Mouse (Mus musculus) lung, embryonic 14.5 days (tissue): ENCODE data around the gene Olfr70. TPM values are rescaled to one million over a fixed set of nuclear protein-coding genes. Genes with fewer than 3 reads are reported as not detected.

Experiments
- ATAC-seq: fragments of 200-750 bp; cut with Nextera tagmentation; 2 replicates; pipeline ENCODE4 v1.8.0; 2017; ENCODE audit warnings: mild to moderate bottlenecking, moderate TSS enrichment, moderate library complexity; ENCODE audit not compliant: insufficient read depth
- DNase-seq: peaks from one replicate; pipeline ENCODE4 v3.0.0-alpha.2; 2015
- H3K27ac ChIP-seq: fragments of 300-500 bp; sonication (generic); 2 replicates; pipeline ENCODE4 v1.5.1; 2014; ENCODE audit warnings: low read depth, mild to moderate bottlenecking, moderate library complexity
- H3K27me3 ChIP-seq: fragments of 300-500 bp; sonication (generic); 2 replicates; pipeline ENCODE4 v1.6.1; 2014; ENCODE audit warnings: low read length, control low read depth; ENCODE audit not compliant: insufficient read depth
- H3K36me3 ChIP-seq: fragments of 300-500 bp; sonication (generic); 2 replicates; pipeline ENCODE4 v1.6.1; 2014; ENCODE audit warnings: control low read depth; ENCODE audit not compliant: insufficient read depth
- H3K4me1 ChIP-seq: fragments of 300-500 bp; sonication (generic); 2 replicates; pipeline ENCODE4 v1.6.1; 2014; ENCODE audit warnings: antibody characterized with exemption, control low read depth; ENCODE audit not compliant: insufficient read depth
- H3K4me2 ChIP-seq: fragments of 300-500 bp; sonication (generic); 2 replicates; pipeline ENCODE4 v1.6.1; 2014; ENCODE audit warnings: mild to moderate bottlenecking
- H3K4me3 ChIP-seq: fragments of 300-500 bp; sonication (generic); 2 replicates; pipeline ENCODE4 v1.5.1; 2014; ENCODE audit warnings: low read depth, low read length
- H3K9ac ChIP-seq: fragments of 300-500 bp; sonication (generic); 2 replicates; pipeline ENCODE4 v1.6.1; 2014
- H3K9me3 ChIP-seq: fragments of 300-500 bp; sonication (generic); 2 replicates; pipeline ENCODE4 v1.6.1; 2016; ENCODE audit warnings: low read depth, low read length, control low read depth
- CTCF ChIP-seq: IDR thresholded peaks from 2 replicates; pipeline ENCODE4 v1.5.1; 2016; ENCODE audit warnings: antibody characterized with exemption, low read depth
- WGBS: fragments of 180-500 bp; shearing (Covaris S2); extraction: QIAGEN DNeasy Blood & Tissue Kit; methylation state at CpG from one replicate; pipeline ENCODE4 v1.1.7; 2014; 5-methylcytosine and 5-hydroxymethylcytosine counted together
- polyA plus RNA-seq: library from polyadenylated mRNA; unstranded; fragments of >200 nt; fragmentation: Nextera tagmentation; extraction: Ambion mirVana; gene quantifications from 2 replicates; pipeline ENCODE4 v1.2.1, GENCODE M21; 2014

The Olfr70 gene
- polyA plus RNA-seq, 1 experiment from 2014 or later, result not detected

DNA sequence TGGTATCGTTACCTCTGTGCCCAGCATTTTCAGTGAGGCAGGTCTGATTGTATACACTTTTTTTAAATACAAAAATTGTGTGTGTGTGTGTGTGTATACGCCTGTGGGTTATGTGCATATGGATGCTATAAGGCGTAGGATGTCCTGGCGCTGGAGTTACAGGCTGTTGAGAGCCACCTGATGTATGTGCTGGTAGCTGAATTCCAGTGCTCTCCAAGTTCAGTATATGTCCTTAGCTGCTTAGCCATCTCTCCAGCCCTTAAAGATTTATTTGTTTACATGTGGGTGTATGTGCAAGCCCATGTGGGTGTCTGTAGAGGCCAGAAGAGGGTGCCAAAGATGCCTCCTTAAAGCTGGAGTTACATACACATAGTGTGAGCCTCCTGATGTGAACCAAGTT is 43.5 kb downstream of the Olfr70 start:
- DNase-seq (peak; percentile 8), ATAC-seq (no peak)
- no peak overlapping the region for H3K27ac ChIP-seq
- peak overlapping the region; percentile 89 for H3K4me2 ChIP-seq
- no peaks in the 10 kb centered on the region for H3K4me1 ChIP-seq
- no peaks in the 10 kb centered on the region for H3K36me3 ChIP-seq
- peaks cover 1% of the 10 kb centered on the region; the same call in 1 of the 2 replicates for H3K27me3 ChIP-seq
- H3K9ac ChIP-seq, result no peak overlapping the region
- WGBS, result 50% methylated on average over 4 of the region's 4 CpGs
- peak overlapping the region; percentile 79 for H3K4me3 ChIP-seq
- no peaks in the 10 kb centered on the region for H3K9me3 ChIP-seq
- no peak for TF ChIP-seq CTCF

DNA sequence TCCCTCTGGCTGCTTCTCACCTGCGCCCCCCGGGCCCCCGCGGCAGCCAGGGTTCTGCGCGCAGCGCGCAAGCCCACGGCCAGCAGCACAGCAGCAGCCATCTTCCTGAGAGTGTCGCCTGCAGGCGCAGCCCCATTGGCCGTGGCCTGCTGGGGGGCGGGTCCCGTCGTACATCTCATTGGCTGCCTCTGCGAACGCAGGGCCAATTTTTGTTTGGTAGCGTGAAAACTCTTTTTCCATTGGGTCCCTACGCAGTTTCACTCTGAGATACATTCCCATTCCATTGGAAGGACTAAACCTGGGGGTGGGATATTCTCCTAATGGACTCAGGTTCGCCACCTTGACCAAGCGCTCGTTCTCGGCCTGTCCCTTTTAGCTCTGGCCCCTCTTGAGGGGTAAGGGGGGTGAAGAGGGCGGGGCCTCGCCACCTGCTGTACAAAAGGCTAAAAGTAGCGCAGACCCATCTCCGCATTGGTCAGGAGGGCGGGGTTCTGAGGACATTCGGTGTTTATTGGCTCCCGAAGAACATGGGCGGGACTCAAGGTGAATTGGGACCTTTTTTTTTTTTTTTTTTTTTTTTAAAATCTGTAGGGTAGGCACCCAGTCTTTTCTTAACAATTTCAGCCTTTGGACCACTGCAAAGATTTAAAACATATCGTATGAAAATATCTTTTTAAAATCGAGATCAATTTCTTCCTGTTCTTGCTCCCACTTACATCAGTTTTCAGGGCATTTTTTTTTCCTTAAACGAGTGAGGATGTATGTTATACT is 44.1 kb downstream of the Olfr70 start, which contains the start of gene Hint2:
Gene Hint2, minus strand, starts transcription at position 128 of the 771 bp plus-strand sequence.
- 0 out of 2 replicates have a peak, but pooled peaks have one; percentile 3 for TF ChIP-seq CTCF
- peak; percentile 98 for ATAC-seq
- peak within 1 kb of the TSS; percentile 89 for H3K4me2 ChIP-seq
- H3K27me3 ChIP-seq, result no peaks in the 10 kb centered on the region
- H3K27ac ChIP-seq, result peak within 1 kb of the TSS; percentile 85
- no peaks in the 10 kb centered on the region for H3K36me3 ChIP-seq
- H3K4me1 ChIP-seq, result no peaks in the 10 kb centered on the region
- peak; percentile 98 for DNase-seq
- H3K4me3 ChIP-seq, result peak within 1 kb of the TSS; percentile 79
- H3K9me3 ChIP-seq, result no peaks in the 10 kb centered on the region
- 1% methylated on average over 34 of the region's 34 CpGs for WGBS
- H3K9ac ChIP-seq, result peak within 1 kb of the TSS; percentile 80

DNA sequence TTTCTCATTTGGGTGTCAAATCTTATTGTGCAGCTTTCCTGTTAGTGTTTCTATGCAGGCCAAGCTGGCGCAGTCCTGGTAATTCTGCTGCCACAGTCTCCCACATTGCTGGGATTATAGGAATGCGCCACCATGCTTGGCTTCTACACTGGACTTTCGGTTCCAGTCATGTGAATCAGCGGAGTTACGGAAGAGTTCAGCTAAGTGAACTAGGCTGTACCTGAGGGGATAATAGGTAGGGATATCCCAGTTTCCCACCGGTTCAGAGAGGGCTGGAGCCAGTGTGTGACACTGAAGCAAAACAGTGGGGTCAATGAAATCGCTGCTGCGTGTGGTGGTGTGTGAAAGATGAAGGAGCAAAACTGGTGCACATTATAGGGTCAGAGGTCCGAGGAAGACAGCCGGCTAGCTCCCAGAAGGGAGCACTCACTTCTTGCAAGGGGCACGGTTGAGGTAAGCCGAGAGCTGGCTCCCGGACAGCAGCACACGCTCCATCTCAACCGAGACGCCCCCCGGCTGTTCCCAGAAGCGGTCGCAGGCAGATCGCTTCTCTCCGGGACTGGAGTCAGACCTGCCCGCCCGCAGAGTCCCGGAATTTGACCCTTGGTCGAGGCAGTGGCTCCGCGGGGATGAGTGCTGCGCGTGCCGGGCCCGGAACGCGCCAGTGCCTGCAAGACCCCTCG is 44.8 kb downstream of the Olfr70 start:
- H3K4me3 ChIP-seq, result peak overlapping the region; percentile 79
- H3K4me1 ChIP-seq, result no peaks in the 10 kb centered on the region
- no peaks in the 10 kb centered on the region for H3K27me3 ChIP-seq
- DNase-seq (no peak), ATAC-seq (no peak)
- peak overlapping the region; percentile 85 for H3K27ac ChIP-seq
- no peaks in the 10 kb centered on the region for H3K36me3 ChIP-seq
- no peak for TF ChIP-seq CTCF
- peak overlapping the region; percentile 89 for H3K4me2 ChIP-seq
- H3K9ac ChIP-seq, result peak overlapping the region; percentile 80
- WGBS, result 5% methylated on average over 34 of the region's 34 CpGs
- no peaks in the 10 kb centered on the region for H3K9me3 ChIP-seq

DNA sequence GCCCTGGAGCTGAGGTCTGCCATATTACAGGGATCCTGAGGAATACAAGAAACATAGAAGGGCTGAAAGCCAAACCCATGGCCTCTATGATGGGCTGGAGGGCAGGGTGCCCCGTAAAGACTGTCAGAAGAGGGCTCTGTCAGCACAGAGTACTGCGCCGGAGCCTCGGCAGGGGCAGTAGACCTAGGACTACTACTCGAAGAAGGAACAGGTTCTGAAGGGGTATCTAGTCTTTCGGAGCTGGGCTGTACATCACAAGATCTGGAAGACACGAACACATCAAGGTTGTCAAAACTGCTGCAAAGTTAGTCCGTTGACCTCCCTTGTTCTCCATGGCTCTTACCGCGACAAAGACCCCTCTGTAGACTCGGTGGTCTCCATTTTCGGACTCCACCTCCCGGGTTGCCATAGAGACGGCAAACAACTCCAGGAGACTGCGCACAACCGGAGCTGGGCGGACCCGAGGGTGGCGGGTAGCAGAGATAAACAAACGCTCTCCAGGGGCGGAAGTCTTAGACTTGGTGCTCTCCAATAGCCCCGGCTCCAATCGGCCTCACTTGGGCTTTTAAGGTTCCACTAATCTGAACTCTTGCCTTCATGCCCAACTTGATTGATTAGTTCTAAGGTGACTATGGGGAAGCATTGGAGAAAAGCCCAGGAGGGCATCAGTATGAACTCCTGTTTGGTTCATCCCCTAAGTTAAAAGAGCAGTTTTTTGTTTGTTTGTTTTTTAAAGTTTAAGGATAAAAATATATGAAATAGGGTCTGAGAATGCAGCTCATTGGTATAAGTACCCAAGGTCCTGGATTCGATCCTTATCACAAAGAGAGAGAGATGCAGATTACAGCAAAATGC is 47.2 kb downstream of the Olfr70 start, which contains the start of gene Spag8:
Gene Spag8, minus strand, starts transcription at position 434 of the 855 bp plus-strand sequence.
- H3K4me2 ChIP-seq, result peak within 1 kb of the TSS; percentile 55
- WGBS, result 12% methylated on average over 24 of the region's 24 CpGs
- 0 out of 2 replicates have a peak, but pooled peaks cover 8% of the 10 kb centered on the region for H3K36me3 ChIP-seq
- ATAC-seq (0 out of 2 replicates have a peak, but pooled peaks have one; percentile 30), DNase-seq (peak; percentile 78)
- peaks cover 5% of the 10 kb centered on the region; the same call in 1 of the 2 replicates for H3K9me3 ChIP-seq
- H3K4me1 ChIP-seq, result no peaks in the 10 kb centered on the region
- TF ChIP-seq CTCF, result no peak
- no peaks in the 10 kb centered on the region for H3K27me3 ChIP-seq
- H3K4me3 ChIP-seq, result peak within 1 kb of the TSS; percentile 29
- H3K9ac ChIP-seq, result no peak within 1 kb of the TSS
- H3K27ac ChIP-seq, result no peak within 1 kb of the TSS

DNA sequence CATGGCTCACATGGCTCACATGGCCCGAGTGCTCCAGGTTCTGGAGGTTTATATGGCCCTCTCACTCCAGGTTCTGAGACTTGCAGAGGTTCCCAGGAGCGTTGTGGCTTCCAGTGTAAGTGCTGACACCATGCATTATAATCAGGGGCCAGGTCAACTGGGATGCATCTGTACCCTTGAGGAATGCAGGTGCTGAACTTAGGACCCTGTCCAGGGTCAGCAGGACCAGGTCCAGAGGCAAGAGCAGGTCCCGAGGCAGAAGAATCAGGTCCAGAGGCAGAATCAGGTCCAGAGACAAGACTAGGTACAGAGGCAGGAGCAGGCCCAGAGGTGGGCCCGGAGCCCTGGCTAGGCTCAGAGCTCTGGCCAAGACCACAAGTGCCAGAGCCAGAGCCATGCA is 47.9 kb downstream of the Olfr70 start:
- Histone ChIP-seq H3K27ac (no peak overlapping the region), H3K4me2 (peak overlapping the region; percentile 55), H3K4me3 (peak overlapping the region; percentile 29; the same call in 1 of the 2 replicates), H3K9me3 (peaks cover 5% of the 10 kb centered on the region; the same call in 1 of the 2 replicates), H3K27me3 (no peaks in the 10 kb centered on the region), H3K4me1 (no peaks in the 10 kb centered on the region), H3K36me3 (0 out of 2 replicates have a peak, but pooled peaks cover 8% of the 10 kb centered on the region), H3K9ac (no peak overlapping the region)
- no peak for TF ChIP-seq CTCF
- WGBS, result 90% methylated on average over 4 of the region's 4 CpGs
- ATAC-seq (no peak), DNase-seq (no peak)

DNA sequence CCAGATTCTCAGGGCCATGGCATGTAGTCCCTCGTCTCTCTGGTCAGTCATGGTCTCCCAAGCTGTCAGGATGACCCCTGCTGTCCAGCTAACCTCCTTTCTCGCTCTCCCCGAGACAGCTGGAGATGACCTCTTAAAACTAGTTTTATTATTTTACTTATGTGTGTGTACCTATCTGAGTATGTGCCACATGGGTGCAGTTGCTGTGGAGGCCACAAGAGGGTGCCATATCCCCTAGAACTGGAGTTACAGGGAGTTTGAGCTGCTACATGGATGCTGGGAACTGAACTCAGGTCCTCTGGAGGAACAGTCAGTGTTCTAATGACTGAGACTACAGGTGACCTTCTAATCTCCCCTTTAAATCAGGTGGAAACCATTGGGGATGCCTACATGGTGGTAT is 50.8 kb downstream of the Olfr70 start:
- TF ChIP-seq CTCF, result peak; percentile 35
- 92% methylated on average over 3 of the region's 3 CpGs for WGBS
- no peak overlapping the region for H3K4me2 ChIP-seq
- no peak overlapping the region for H3K4me3 ChIP-seq
- H3K9ac ChIP-seq, result no peak overlapping the region
- no peaks in the 10 kb centered on the region for H3K27me3 ChIP-seq
- H3K9me3 ChIP-seq, result peaks cover 5% of the 10 kb centered on the region; the same call in 1 of the 2 replicates
- DNase-seq (no peak), ATAC-seq (no peak)
- peaks cover 8% of the 10 kb centered on the region; the same call in 1 of the 2 replicates for H3K36me3 ChIP-seq
- no peak overlapping the region for H3K27ac ChIP-seq
- no peaks in the 10 kb centered on the region for H3K4me1 ChIP-seq

Other genes starting within 250 kb of the Olfr70 start
- 3.2 TPM in 2 replicates for gene Cd72, start 246.2 kb downstream of the Olfr70 start, polyA plus RNA-seq
- not detected in 2 replicates for gene Sit1, start 217.1 kb downstream of the Olfr70 start, polyA plus RNA-seq
- gene Ccdc107, start 207.9 kb downstream of the Olfr70 start, polyA plus RNA-seq, result 61.4 and 70.8 TPM in 2 replicates
- 42.5 and 51.8 TPM in 2 replicates for gene Arhgef39, start 201.1 kb downstream of the Olfr70 start, polyA plus RNA-seq
- gene Car9, start 193.8 kb downstream of the Olfr70 start, polyA plus RNA-seq, result 3.7 and 4.5 TPM in 2 replicates
- 185 and 194 TPM in 2 replicates for gene Tpm2, start 177.0 kb downstream of the Olfr70 start, polyA plus RNA-seq
- gene Creb3, start 138.5 kb downstream of the Olfr70 start, polyA plus RNA-seq, result 47.2 and 52.8 TPM in 2 replicates
- 84.9 and 93.8 TPM in 2 replicates for gene Tln1, start 138.1 kb downstream of the Olfr70 start, polyA plus RNA-seq
- gene Rgp1, start 122.1 kb downstream of the Olfr70 start, polyA plus RNA-seq, result 28.2 and 31.9 TPM in 2 replicates
- 18.6 and 19.3 TPM in 2 replicates for gene Gba2, start 121.9 kb downstream of the Olfr70 start, polyA plus RNA-seq
- gene Msmp, start 116.3 kb downstream of the Olfr70 start, polyA plus RNA-seq, result not detected in 2 replicates
- 11.2 and 13.7 TPM in 2 replicates for gene Npr2, start 68.9 kb downstream of the Olfr70 start, polyA plus RNA-seq
- gene Spag8, start 47.2 kb downstream of the Olfr70 start, polyA plus RNA-seq, result 0.68 and 1.6 TPM in 2 replicates
- gene Hint2, start 44.3 kb downstream of the Olfr70 start, polyA plus RNA-seq, result 84.0 and 97.7 TPM in 2 replicates
- 2.8 and 3.5 TPM in 2 replicates for gene Tmem8b, start 31.8 kb downstream of the Olfr70 start, polyA plus RNA-seq
- 3.2 and 3.4 TPM in 2 replicates for gene Fam221b, start 31.7 kb downstream of the Olfr70 start, polyA plus RNA-seq
- not detected in 2 replicates for gene Olfr71, start 9.4 kb upstream of the Olfr70 start, polyA plus RNA-seq
- gene Hrct1, start 26.4 kb upstream of the Olfr70 start, polyA plus RNA-seq, result 0.58 and 0.93 TPM in 2 replicates
- 0.28 and 0.38 TPM in 2 replicates for gene Spaar, start 29.2 kb upstream of the Olfr70 start, polyA plus RNA-seq
- not detected in 2 replicates for gene Olfr159, start 70.2 kb upstream of the Olfr70 start, polyA plus RNA-seq
- gene Olfr156, start 123.1 kb upstream of the Olfr70 start, polyA plus RNA-seq, result not detected in 2 replicates
- gene Olfr157, start 139.4 kb upstream of the Olfr70 start, polyA plus RNA-seq, result not detected in 2 replicates
- gene Olfr155, start 150.8 kb upstream of the Olfr70 start, polyA plus RNA-seq, result not detected in 2 replicates
- gene Reck, start 174.7 kb upstream of the Olfr70 start, polyA plus RNA-seq, result 27.9 and 29.5 TPM in 2 replicates